ENCODE assay signal across 23 mouse cellular contexts in the genomic region with DNA sequence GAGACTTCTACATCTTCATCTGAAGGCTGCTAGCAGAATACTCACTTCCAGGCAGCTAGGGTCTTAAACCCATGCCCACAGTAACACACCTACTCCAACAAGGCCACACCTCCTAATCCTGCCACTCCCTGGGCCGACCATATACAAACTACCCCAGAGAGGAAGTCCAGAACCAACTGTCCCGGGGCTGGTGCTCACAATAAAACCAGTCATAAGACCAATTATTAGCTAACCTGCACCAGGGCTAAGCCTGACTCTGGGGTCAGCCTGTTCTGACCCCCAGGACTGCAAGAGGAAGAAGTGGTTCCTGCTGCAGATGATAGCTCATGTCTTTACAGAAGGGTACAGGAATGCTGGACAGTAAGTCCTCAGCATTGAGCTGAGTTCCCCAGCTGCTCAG. TPM values are rescaled to one million over a fixed set of nuclear protein-coding genes. Genes with fewer than 3 reads are reported as not detected.
DNase-seq lines count a peak whose midpoint lies in the region; ATAC-seq and TF ChIP-seq lines count a peak whose summit lies in the region.
"Had no signal": no experiment of that assay in that cellular context is flagged by ENCODE, and none has a peak within 500 bp of the region (broad histone marks: within the 10 kb centered on the region; RNA-seq: fewer than 3 reads in every experiment).

No protein-coding gene starts in this region.

- H3K9ac ChIP-seq in liver, embryonic 13.5 days = no peak overlapping the region
- no peak overlapping the region for H3K9ac ChIP-seq in liver, embryonic 12.5 days
- no peak overlapping the region for H3K9ac ChIP-seq in liver, embryonic 14.5 days (replicated peaks)
- no peak overlapping the region for H3K9ac ChIP-seq in hindbrain, embryonic 13.5 days
- H3K9ac ChIP-seq: embryonic facial prominence, embryonic 12.5 days; forebrain, postnatal 0 days; hindbrain, embryonic 15.5 days; kidney, embryonic 15.5 days; limb, embryonic 13.5 days; lung, embryonic 14.5 days had no signal

- no peaks in the 10 kb centered on the region for H3K36me3 ChIP-seq in liver, embryonic 13.5 days
- H3K36me3 ChIP-seq in liver, embryonic 12.5 days = no peaks in the 10 kb centered on the region
- H3K36me3 ChIP-seq in liver, embryonic 14.5 days (replicated peaks; ENCODE audit: control insufficient read depth, insufficient read depth, low read depth) = no peaks in the 10 kb centered on the region
- no peaks in the 10 kb centered on the region for H3K36me3 ChIP-seq in hindbrain, embryonic 13.5 days
- H3K36me3 ChIP-seq: embryonic facial prominence, embryonic 12.5 days; hindbrain, embryonic 15.5 days; kidney, embryonic 15.5 days; limb, embryonic 13.5 days had no signal

- no peak overlapping the region for H3K27ac ChIP-seq in liver, embryonic 13.5 days
- H3K27ac ChIP-seq in liver, embryonic 12.5 days = no peak overlapping the region
- H3K27ac ChIP-seq in bone marrow macrophage, adult 2 months (ENCODE audit: insufficient read depth, low read depth, low read length) = peak overlapping the region; percentile 87
- no peak overlapping the region for H3K27ac ChIP-seq in liver, embryonic 14.5 days
- no peak overlapping the region for H3K27ac ChIP-seq in hindbrain, embryonic 13.5 days
- H3K27ac ChIP-seq: embryonic facial prominence, embryonic 12.5 days; hindbrain, embryonic 15.5 days; kidney, embryonic 15.5 days; limb, embryonic 13.5 days had no signal

- H3K4me2 ChIP-seq in liver, embryonic 13.5 days = no peak overlapping the region
- no peak overlapping the region for H3K4me2 ChIP-seq in liver, embryonic 12.5 days
- no peak overlapping the region for H3K4me2 ChIP-seq in liver, embryonic 14.5 days (ENCODE audit: low read depth)
- H3K4me2 ChIP-seq in hindbrain, embryonic 13.5 days = no peak overlapping the region
- H3K4me2 ChIP-seq: embryonic facial prominence, embryonic 12.5 days; hindbrain, embryonic 15.5 days; kidney, embryonic 15.5 days; limb, embryonic 13.5 days; lung, embryonic 14.5 days; midbrain, embryonic 11.5 days had no signal

- no peak for TF ChIP-seq EP300 in liver, embryonic 14.5 days (IDR thresholded peaks at IDR 0.05; ENCODE audit: low read depth)

- H3K4me3 ChIP-seq in liver, embryonic 13.5 days (replicated peaks) = no peak overlapping the region
- no peak overlapping the region for H3K4me3 ChIP-seq in liver, embryonic 12.5 days
- H3K4me3 ChIP-seq in bone marrow macrophage, adult 2 months (ENCODE audit: insufficient read depth, low read length) = no peak overlapping the region
- no peak overlapping the region for H3K4me3 ChIP-seq in liver, embryonic 14.5 days (ENCODE audit: insufficient read depth in 1 of 2, low read depth in 2 of 2, low read length in 2 of 2)
- H3K4me3 ChIP-seq in hindbrain, embryonic 13.5 days = no peak overlapping the region
- H3K4me3 ChIP-seq: embryonic facial prominence, embryonic 12.5 days; hindbrain, embryonic 15.5 days; kidney, embryonic 15.5 days; limb, embryonic 13.5 days had no signal

- WGBS in liver, embryonic 13.5 days (ENCODE audit: insufficient replicate concordance) = 12% methylated on average over 2 of the region's 2 CpGs
- 36% methylated on average over 2 of the region's 2 CpGs for WGBS in liver, embryonic 12.5 days (ENCODE audit: insufficient replicate concordance)
- WGBS in liver, embryonic 14.5 days (ENCODE audit: insufficient replicate concordance) = 25% methylated on average over 2 of the region's 2 CpGs
- WGBS in hindbrain, embryonic 13.5 days = 76% methylated on average over 2 of the region's 2 CpGs

- no peak for TF ChIP-seq CTCF in bone marrow macrophage, adult 2 months (IDR thresholded peaks at IDR 0.05; ENCODE audit: low read depth, low read length)
- TF ChIP-seq CTCF in liver, embryonic 14.5 days (IDR thresholded peaks at IDR 0.05; ENCODE audit: low read depth) = no peak

- no peak for TF ChIP-seq POLR2A in bone marrow macrophage, adult 2 months (IDR thresholded peaks at IDR 0.05; ENCODE audit: borderline replicate concordance, low read depth, low read length)

- peaks cover 33% of the 10 kb centered on the region for H3K4me1 ChIP-seq in liver, embryonic 13.5 days (replicated peaks)
- H3K4me1 ChIP-seq in liver, embryonic 12.5 days = peaks cover 18% of the 10 kb centered on the region
- H3K4me1 ChIP-seq in bone marrow macrophage, adult 2 months (ENCODE audit: control insufficient read depth, insufficient read depth, low read length) = peaks cover 76% of the 10 kb centered on the region
- H3K4me1 ChIP-seq in liver, embryonic 14.5 days (replicated peaks; ENCODE audit: control insufficient read depth in 2 of 2, insufficient read depth in 2 of 2, low read length in 1 of 2) = peaks cover 0 to 12% of the 10 kb centered on the region in 2 experiments; a peak in 2 of 4 replicates
- H3K4me1 ChIP-seq in hindbrain, embryonic 13.5 days (replicated peaks) = no peaks in the 10 kb centered on the region; the same call in 1 of the 2 replicates
- H3K4me1 ChIP-seq: embryonic facial prominence, embryonic 12.5 days; hindbrain, embryonic 15.5 days had no signal

- H3K9me3 ChIP-seq in liver, embryonic 13.5 days (replicated peaks) = no peaks in the 10 kb centered on the region
- no peaks in the 10 kb centered on the region for H3K9me3 ChIP-seq in liver, embryonic 12.5 days (replicated peaks)
- no peaks in the 10 kb centered on the region for H3K9me3 ChIP-seq in liver, embryonic 14.5 days (ENCODE audit: control insufficient read depth, low read length)
- H3K9me3 ChIP-seq in hindbrain, embryonic 13.5 days = no peaks in the 10 kb centered on the region
- H3K9me3 ChIP-seq: embryonic facial prominence, embryonic 12.5 days; hindbrain, embryonic 15.5 days; kidney, embryonic 15.5 days; limb, embryonic 13.5 days had no signal

- 0 out of 2 replicates have a peak, but pooled peaks have one; percentile 31 for ATAC-seq in liver, embryonic 13.5 days (ENCODE audit: low read depth)
- ATAC-seq in liver, embryonic 12.5 days = no peak
- peak; percentile 18; the same call in 1 of the 2 replicates for ATAC-seq in liver, embryonic 14.5 days (ENCODE audit: insufficient read depth)
- ATAC-seq in megakaryocyte progenitor cell, adult 5-6 weeks (replicated peaks; ENCODE audit: poor library complexity) = peak; percentile 50
- no peak for ATAC-seq in hindbrain, embryonic 13.5 days (ENCODE audit: low FRiP score)
- ATAC-seq: activated CD4-positive, CD25-positive, alpha-beta regulatory T cell, adult 4 months; forebrain, postnatal 0 days; intestine, embryonic 16.5 days had no signal

- no peak for DNase-seq in liver, embryonic 13.5 days
- DNase-seq in liver, embryonic 14.5 days (ENCODE audit: low read depth in 3 of 3, low spot score in 3 of 3) = no peak
- DNase-seq in cerebellum, postnatal 4 days (ENCODE audit: low spot score in 2 of 2) = no peak
- DNase-seq: adrenal gland, adult 8-10 months; cerebellum, adult 9-11 months; forebrain, postnatal 0 days; gastrocnemius, postnatal 14 days; heart, postnatal 36 days; kidney, postnatal 36 days; layer of hippocampus, postnatal 36 days; lung, embryonic 14.5 days; lung, postnatal 4 days had no signal

- no peaks in the 10 kb centered on the region for H3K27me3 ChIP-seq in liver, embryonic 13.5 days
- H3K27me3 ChIP-seq in liver, embryonic 12.5 days (replicated peaks) = no peaks in the 10 kb centered on the region
- H3K27me3 ChIP-seq in liver, embryonic 14.5 days (ENCODE audit: control insufficient read depth, insufficient read depth, low read length) = no peaks in the 10 kb centered on the region
- no peaks in the 10 kb centered on the region for H3K27me3 ChIP-seq in hindbrain, embryonic 13.5 days
- H3K27me3 ChIP-seq: embryonic facial prominence, embryonic 12.5 days; hindbrain, embryonic 15.5 days; kidney, embryonic 15.5 days; limb, embryonic 13.5 days had no signal

RNA-seq across cellular contexts. Expression of a gene that starts 17.0 kb away (rescaled TPM):
- polyA plus RNA-seq in liver, embryonic 13.5 days (2015; fragmentation: Nextera tagmentation; extraction: Ambion mirVana) = 11.2 and 13.5 TPM in 2 replicates
- 16.1 and 16.2 TPM in 2 replicates for polyA plus RNA-seq in liver, embryonic 12.5 days (2016; fragmentation: Nextera tagmentation; extraction: Ambion mirVana)
- polyA plus RNA-seq in bone marrow macrophage, adult 2 months (2012; ENCODE audit: insufficient read depth, insufficient read length, missing spikeins) = 12.2 and 18.1 TPM in 2 replicates
- polyA plus RNA-seq in liver, embryonic 14.5 days (2012; rRNA removed) = 15.5 and 18.1 TPM in 2 replicates
- polyA plus RNA-seq in liver, embryonic 14.5 days (2014; fragmentation: Nextera tagmentation; extraction: Ambion mirVana) = 5.8 and 7.0 TPM in 2 replicates
- total RNA-seq in megakaryocyte progenitor cell, adult 5-6 weeks (2015) = 46.3 and 54.3 TPM in 2 replicates
- 92.2 and 105 TPM in 2 replicates for total RNA-seq in megakaryocyte progenitor cell, adult 5-6 weeks (2017)
- 1.3 and 1.5 TPM in 2 replicates for polyA plus RNA-seq in hindbrain, embryonic 13.5 days (2015; fragmentation: Nextera tagmentation; extraction: Ambion mirVana)

Comparison
In these comparisons a context has a peak if more than half of its experiments do, and no peak if none do; other contexts are left out.
1. ATAC-seq: peak in liver, embryonic 13.5 days (single experiment), liver, embryonic 14.5 days (single experiment) and megakaryocyte progenitor cell, adult 5-6 weeks (single experiment); none in liver, embryonic 12.5 days (single experiment) and hindbrain, embryonic 13.5 days (single experiment).